Mouse (Mus musculus): ENCODE results near the gene Plch1. TPM values are rescaled to one million over a fixed set of nuclear protein-coding genes. Genes with fewer than 3 reads are reported as not detected.

The Plch1 gene
- total RNA-seq, 2 experiments from 2014 or later: 7.7 to 9.1 TPM

DNA sequence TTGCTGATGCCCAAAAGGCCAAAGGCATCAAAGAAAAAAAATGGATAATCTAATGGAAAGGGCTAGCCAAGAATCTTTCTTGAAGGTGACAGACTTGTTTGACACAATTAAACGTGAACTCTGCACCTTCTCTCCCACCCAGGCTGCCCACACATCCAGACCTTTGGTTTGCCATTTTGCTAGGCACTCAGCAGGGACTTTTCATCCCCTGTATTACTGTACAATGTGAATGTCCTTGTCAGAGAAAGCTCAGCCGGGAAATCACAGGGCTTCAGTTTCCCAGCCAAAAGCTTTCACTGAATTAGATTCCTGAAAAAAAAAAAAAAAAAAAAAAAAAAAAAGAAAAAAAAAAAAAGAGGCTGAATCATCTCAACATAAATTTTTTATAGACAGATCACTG lies 34.2 kb downstream of the Plch1 start:
- no peak for DNase-seq (ENCODE audit: low spot score in 2 of 2)

GRCm38 (mm10) chr3:63862716-63863115 lies 36.6 kb downstream of the Plch1 start:
- peak; percentile 22 to 47 for DNase-seq (ENCODE audit: low spot score in 2 of 2)

- no peak for DNase-seq (ENCODE audit: low spot score in 2 of 2)
Measured at GRCm38 (mm10) chr3:63852828-63853227, 46.4 kb downstream of the Plch1 start.

- DNase-seq (ENCODE audit: low spot score in 2 of 2): no peak
Measured at GRCm38 (mm10) chr3:63851125-63851698, 48.1 kb downstream of the Plch1 start.

- DNase-seq (ENCODE audit: low spot score in 2 of 2): no peak
Measured at GRCm38 (mm10) chr3:63849765-63850346, 49.4 kb downstream of the Plch1 start.

- DNase-seq (ENCODE audit: low spot score in 2 of 2): no peak
Measured at GRCm38 (mm10) chr3:63844141-63844540, 55.1 kb downstream of the Plch1 start.

GRCm38 (mm10) chr3:63842436-63842835 lies 56.8 kb downstream of the Plch1 start:
- no peak for DNase-seq (ENCODE audit: low spot score in 2 of 2)

- DNase-seq (ENCODE audit: low spot score in 2 of 2): no peak
Measured at GRCm38 (mm10) chr3:63837750-63838149, 61.5 kb downstream of the Plch1 start.

- DNase-seq (ENCODE audit: low spot score in 2 of 2): no peak
Measured at GRCm38 (mm10) chr3:63836937-63837632, 62.2 kb downstream of the Plch1 start.

- DNase-seq (ENCODE audit: low spot score in 2 of 2): no peak
Measured at GRCm38 (mm10) chr3:63835816-63836215, 63.5 kb downstream of the Plch1 start.

DNA sequence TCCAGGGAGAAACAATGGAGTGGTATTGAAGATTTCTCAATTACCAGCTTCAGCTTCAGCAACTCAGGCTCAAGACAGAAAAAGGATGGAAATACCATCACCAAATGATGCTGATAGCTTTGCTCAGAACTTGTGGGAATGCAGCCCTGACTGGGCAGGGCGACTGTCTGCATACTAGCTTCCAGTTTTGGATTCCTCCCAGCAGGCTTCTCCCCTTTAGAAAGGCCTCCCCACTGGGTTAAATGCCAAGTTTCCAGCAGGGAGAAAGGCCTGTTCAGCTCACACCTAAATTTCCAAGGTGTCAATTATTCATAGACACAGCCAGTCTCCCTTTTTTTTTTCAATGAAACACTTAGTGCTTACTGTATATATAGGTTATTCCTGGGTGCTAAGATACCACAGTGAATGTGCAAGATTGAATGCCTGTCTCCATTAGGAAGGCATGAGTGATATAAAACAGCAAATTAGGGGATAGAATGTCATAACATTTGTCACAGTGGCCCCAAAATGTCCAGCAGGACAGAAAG lies 75.3 kb downstream of the Plch1 start:
- peak in 1 of 2 experiments; percentile 7 for DNase-seq (ENCODE audit: low spot score in 2 of 2)

DNA sequence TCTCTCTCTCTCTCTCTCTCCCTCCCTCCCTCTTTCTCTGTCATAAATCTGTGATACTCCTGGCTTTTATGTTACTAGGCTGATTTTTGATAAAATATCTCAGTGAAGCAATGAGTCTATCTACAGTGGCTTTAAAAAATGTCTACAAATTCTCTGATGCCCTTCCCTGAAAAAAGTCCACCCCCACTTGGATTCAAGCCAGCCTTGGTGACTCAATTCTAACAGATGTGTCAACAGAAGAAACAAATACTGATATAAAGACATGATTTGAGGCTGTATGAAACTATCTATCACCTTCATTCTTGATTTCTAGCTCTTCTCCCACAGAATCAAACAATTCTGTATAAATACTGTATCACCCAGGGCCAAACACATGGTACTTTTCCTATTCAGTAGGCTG lies 76.6 kb downstream of the Plch1 start:
- peak in 1 of 2 experiments; percentile 3 for DNase-seq (ENCODE audit: low spot score in 2 of 2)

GRCm38 (mm10) chr3:63815131-63815530 lies 84.1 kb downstream of the Plch1 start:
- no peak for DNase-seq (ENCODE audit: low spot score in 2 of 2)

DNA sequence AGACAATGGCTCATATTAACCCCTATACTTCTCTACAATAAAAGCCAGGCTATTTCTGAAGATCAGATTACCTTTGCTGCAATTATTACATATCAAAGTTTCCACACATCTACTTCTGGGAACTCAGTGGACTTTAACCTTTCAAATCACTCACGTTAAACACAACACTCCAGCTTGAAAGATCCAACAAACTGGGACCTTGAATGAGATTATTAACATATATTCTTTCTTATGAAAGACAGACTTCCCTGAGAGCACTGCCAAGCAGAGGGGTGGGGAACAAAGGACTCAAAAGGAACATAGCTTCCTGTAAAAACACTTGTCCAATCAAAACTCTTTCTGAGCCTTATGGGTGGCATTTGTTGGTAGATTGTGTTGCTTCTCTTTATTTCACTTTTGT lies 85.1 kb downstream of the Plch1 start:
- DNase-seq (ENCODE audit: low spot score in 2 of 2): no peak

GRCm38 (mm10) chr3:63806906-63807305 lies 92.4 kb downstream of the Plch1 start:
- no peak for DNase-seq (ENCODE audit: low spot score in 2 of 2)

DNA sequence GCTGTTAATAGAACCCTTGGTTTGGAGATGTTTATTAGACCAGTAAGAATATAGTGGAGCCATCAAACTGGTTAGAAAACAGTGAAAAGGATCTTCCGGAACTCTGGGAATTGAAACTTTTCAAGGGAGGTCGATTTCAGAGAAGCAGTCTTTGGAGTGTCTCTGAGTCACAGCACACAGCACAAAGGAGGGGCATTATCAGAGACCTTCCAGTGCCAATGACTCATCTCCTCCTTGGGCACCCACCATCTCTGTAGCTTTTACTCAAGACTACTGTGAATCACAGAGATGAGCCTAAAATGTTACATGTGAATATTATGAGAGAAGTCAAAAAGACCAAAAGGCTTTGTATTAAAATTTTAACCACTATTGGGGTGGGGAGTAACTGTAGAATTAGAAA lies 93.8 kb downstream of the Plch1 start:
- DNase-seq (ENCODE audit: low spot score in 2 of 2): no peak

DNA sequence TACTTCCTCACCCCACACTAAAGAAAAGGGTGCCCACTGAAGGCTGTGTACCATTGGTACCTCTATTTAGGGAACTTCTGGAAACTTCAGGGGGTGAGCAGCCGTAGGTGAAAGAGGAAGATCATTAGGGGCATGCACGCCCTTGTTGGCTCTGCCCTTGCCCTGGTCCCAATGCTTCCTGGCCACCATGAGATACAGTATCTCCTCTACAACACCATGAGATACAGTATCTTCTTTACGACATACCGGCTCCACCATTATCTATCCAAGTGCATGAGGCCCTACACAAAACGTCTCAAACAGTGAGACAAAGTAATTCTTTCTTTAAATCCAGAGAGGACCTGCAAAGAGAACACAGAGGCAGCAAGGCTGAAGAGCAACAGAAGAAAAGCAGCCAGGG lies 98.6 kb downstream of the Plch1 start:
- no peak for DNase-seq (ENCODE audit: low spot score in 2 of 2)

DNA sequence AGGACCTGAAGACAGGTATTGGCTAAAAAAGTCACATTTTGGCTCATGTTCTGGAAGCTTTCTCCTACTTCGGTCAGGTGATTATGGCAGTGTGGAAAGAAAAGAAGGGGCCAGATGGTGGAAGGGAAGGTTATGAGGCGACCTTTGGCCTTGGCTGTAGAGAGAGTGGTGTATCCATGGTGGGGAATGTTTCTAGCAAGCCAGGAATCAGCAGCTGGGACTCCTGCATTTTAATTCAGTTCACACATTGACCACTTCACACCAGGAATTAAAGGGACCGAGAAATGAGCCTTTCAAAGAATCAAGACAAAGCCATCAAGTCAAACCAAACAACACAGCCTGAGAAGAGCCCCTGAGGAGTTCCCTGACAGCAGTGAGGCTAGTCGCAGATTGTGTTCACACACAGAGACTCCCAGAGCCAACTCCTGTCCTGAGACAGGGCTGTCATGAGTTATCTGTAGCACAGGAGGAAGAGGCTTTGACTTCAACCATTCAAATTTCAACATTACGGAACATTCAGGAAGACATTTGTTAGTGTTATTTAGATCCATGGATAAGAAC lies 112.4 kb downstream of the Plch1 start:
- no peak for DNase-seq (ENCODE audit: low spot score in 2 of 2)

DNA sequence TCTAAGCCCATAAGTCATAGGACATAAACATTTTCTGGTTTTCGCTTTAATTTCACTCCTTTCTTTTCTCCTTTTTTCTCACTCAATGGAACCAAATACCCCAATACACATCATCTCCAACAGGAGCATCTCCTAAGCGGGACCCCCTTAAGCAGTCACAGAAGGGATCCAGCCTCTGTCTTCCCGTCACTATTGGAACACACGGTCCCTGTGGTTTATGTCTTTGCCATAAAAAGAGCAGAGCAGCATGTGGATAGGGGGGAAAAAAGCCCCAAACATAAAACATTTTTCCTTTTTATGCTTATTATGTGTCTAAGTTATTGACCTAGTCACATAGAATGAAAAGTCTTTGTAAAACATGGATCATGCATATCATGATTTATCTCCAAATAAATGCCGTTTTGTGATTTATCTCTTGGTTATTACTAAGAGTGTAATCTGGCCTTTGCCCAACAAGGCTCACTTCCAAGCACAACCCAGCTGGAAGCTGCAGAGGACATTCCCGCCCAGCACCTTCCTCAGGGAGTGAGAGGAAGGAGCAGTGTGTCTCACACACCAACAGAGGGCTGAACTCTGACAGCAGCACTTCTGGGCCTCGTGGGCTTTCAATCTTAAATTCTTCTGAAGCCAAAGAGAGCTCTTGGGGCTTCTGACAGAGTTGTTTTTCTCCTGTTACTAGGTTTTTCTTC lies 126.5 kb downstream of the Plch1 start:
- no peak for DNase-seq (ENCODE audit: low spot score in 2 of 2)

DNA sequence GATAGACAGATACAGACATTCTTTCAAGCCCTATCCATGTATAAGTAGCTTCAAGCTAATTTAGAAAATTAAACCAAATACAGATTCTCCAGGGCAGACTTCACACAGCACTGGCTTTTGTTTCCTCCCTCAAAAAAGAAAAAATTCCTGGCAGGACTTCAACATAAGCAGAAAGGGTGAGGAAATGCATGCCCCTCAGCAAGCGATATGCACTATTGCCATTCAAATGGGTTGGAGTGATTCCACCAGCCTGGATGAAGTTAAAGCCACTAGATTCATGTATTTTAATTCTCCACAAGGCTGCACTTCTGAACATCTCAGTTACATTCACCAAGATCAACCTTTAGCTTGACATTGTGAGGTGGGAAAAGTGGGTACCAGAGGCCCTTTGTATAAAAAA lies 138.5 kb downstream of the Plch1 start:
- DNase-seq (ENCODE audit: low spot score in 2 of 2): no peak

GRCm38 (mm10) chr3:63740073-63740472 lies 159.2 kb downstream of the Plch1 start:
- DNase-seq (ENCODE audit: low spot score in 2 of 2): no peak

DNA sequence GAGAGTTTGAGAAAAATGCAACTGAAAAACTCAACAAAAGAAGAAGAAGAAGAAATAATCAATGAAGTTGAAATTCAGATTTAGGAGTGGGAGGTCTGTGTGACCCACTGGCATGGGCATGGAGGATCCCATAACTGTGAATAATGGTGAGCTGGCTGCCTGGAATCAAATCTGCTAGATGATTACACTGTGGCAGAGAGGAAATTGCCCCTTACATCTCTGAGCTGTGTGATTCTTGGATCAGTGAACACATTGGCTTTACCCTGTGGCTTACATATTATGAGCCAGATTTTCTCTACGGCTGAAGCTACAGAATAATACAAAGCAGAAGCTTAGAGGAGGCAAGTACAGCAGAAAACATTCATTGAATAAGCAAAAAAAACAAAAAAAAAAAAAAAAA lies 170.9 kb downstream of the Plch1 start:
- DNase-seq (ENCODE audit: low spot score in 2 of 2): no peak

All from layer of hippocampus, postnatal 14 days (tissue).